Mouse (Mus musculus): Measurements from ENCODE around the gene Nrxn3. TPM values are rescaled to one million over a fixed set of nuclear protein-coding genes. Genes with fewer than 3 reads are reported as not detected.

The Nrxn3 gene
- polyA plus RNA-seq, 1 experiment from 2014 or later, result 3.5 TPM

- Histone ChIP-seq H3K4me3 (ENCODE audit: low read depth, low read length) (no peak overlapping the region), H3K27me3 (ENCODE audit: control insufficient read depth, insufficient read depth, low read length) (no peaks in the 10 kb centered on the region), H3K36me3 (replicated peaks; ENCODE audit: control insufficient read depth, insufficient read depth, low read depth, low read length) (no peaks in the 10 kb centered on the region), H3K4me1 (ENCODE audit: control insufficient read depth, insufficient read depth, low read length) (no peaks in the 10 kb centered on the region), H3K4me2 (ENCODE audit: low read depth, low read length) (no peak overlapping the region), H3K9ac (replicated peaks; ENCODE audit: low read length) (no peak overlapping the region), H3K27ac (replicated peaks; ENCODE audit: low read depth, low read length) (no peak overlapping the region), H3K9me3 (replicated peaks; ENCODE audit: control insufficient read depth, low read length) (no peaks in the 10 kb centered on the region)
- 87% methylated on average over 3 of the region's 3 CpGs for WGBS
- DNase-seq (ENCODE audit: low spot score) (no peak), ATAC-seq (replicated peaks; ENCODE audit: insufficient number of reproducible peaks, low FRiP score, low TSS enrichment, low read depth) (no peak)
Observed at GRCm38 (mm10) chr12:90144247-90144646, 1421.6 kb downstream of the Nrxn3 start.

- Histone ChIP-seq H3K9ac (replicated peaks; ENCODE audit: low read length) (no peak overlapping the region), H3K4me1 (ENCODE audit: control insufficient read depth, insufficient read depth, low read length) (no peaks in the 10 kb centered on the region), H3K27me3 (ENCODE audit: control insufficient read depth, insufficient read depth, low read length) (no peaks in the 10 kb centered on the region), H3K4me2 (ENCODE audit: low read depth, low read length) (no peak overlapping the region), H3K4me3 (ENCODE audit: low read depth, low read length) (no peak overlapping the region), H3K36me3 (replicated peaks; ENCODE audit: control insufficient read depth, insufficient read depth, low read depth, low read length) (no peaks in the 10 kb centered on the region), H3K27ac (replicated peaks; ENCODE audit: low read depth, low read length) (no peak overlapping the region), H3K9me3 (replicated peaks; ENCODE audit: control insufficient read depth, low read length) (no peaks in the 10 kb centered on the region)
- DNase-seq (ENCODE audit: low spot score) (no peak), ATAC-seq (replicated peaks; ENCODE audit: insufficient number of reproducible peaks, low FRiP score, low TSS enrichment, low read depth) (no peak)
- 85% methylated on average over 4 of the region's 4 CpGs for WGBS
Observed at GRCm38 (mm10) chr12:90158131-90158772, 1435.6 kb downstream of the Nrxn3 start.

- Histone ChIP-seq H3K36me3 (replicated peaks; ENCODE audit: control insufficient read depth, insufficient read depth, low read depth, low read length) (no peaks in the 10 kb centered on the region), H3K4me3 (ENCODE audit: low read depth, low read length) (no peak overlapping the region), H3K9me3 (replicated peaks; ENCODE audit: control insufficient read depth, low read length) (no peaks in the 10 kb centered on the region), H3K4me2 (ENCODE audit: low read depth, low read length) (no peak overlapping the region), H3K4me1 (ENCODE audit: control insufficient read depth, insufficient read depth, low read length) (no peaks in the 10 kb centered on the region), H3K27me3 (ENCODE audit: control insufficient read depth, insufficient read depth, low read length) (no peaks in the 10 kb centered on the region), H3K9ac (replicated peaks; ENCODE audit: low read length) (no peak overlapping the region), H3K27ac (replicated peaks; ENCODE audit: low read depth, low read length) (no peak overlapping the region)
- DNase-seq (ENCODE audit: low spot score), result no peak
- WGBS, result 94% methylated on average over 3 of the region's 3 CpGs
- no peak for ATAC-seq (replicated peaks; ENCODE audit: insufficient number of reproducible peaks, low FRiP score, low TSS enrichment, low read depth)
Observed at GRCm38 (mm10) chr12:90159911-90160310, 1437.2 kb downstream of the Nrxn3 start.

- WGBS, result 94% methylated on average over 2 of the region's 2 CpGs
- Histone ChIP-seq H3K9ac (replicated peaks; ENCODE audit: low read length) (no peak overlapping the region), H3K27ac (replicated peaks; ENCODE audit: low read depth, low read length) (no peak overlapping the region), H3K9me3 (replicated peaks; ENCODE audit: control insufficient read depth, low read length) (no peaks in the 10 kb centered on the region), H3K4me2 (ENCODE audit: low read depth, low read length) (no peak overlapping the region), H3K27me3 (ENCODE audit: control insufficient read depth, insufficient read depth, low read length) (no peaks in the 10 kb centered on the region), H3K36me3 (replicated peaks; ENCODE audit: control insufficient read depth, insufficient read depth, low read depth, low read length) (no peaks in the 10 kb centered on the region), H3K4me1 (ENCODE audit: control insufficient read depth, insufficient read depth, low read length) (no peaks in the 10 kb centered on the region), H3K4me3 (ENCODE audit: low read depth, low read length) (no peak overlapping the region)
- DNase-seq (ENCODE audit: low spot score) (no peak), ATAC-seq (replicated peaks; ENCODE audit: insufficient number of reproducible peaks, low FRiP score, low TSS enrichment, low read depth) (no peak)
Observed at GRCm38 (mm10) chr12:90166118-90166517, 1443.4 kb downstream of the Nrxn3 start.

GRCm38 (mm10) chr12:90181566-90181965 lies 1458.9 kb downstream of the Nrxn3 start:
- H3K9me3 ChIP-seq (replicated peaks; ENCODE audit: control insufficient read depth, low read length), result no peaks in the 10 kb centered on the region
- ATAC-seq (replicated peaks; ENCODE audit: insufficient number of reproducible peaks, low FRiP score, low TSS enrichment, low read depth) (no peak), DNase-seq (ENCODE audit: low spot score) (no peak)
- WGBS, result 90% methylated on average over 3 of the region's 3 CpGs
- no peak overlapping the region for H3K9ac ChIP-seq (replicated peaks; ENCODE audit: low read length)
- no peak overlapping the region for H3K4me3 ChIP-seq (ENCODE audit: low read depth, low read length)
- no peaks in the 10 kb centered on the region for H3K36me3 ChIP-seq (replicated peaks; ENCODE audit: control insufficient read depth, insufficient read depth, low read depth, low read length)
- H3K27ac ChIP-seq (replicated peaks; ENCODE audit: low read depth, low read length), result no peak overlapping the region
- no peaks in the 10 kb centered on the region for H3K4me1 ChIP-seq (ENCODE audit: control insufficient read depth, insufficient read depth, low read length)
- H3K4me2 ChIP-seq (ENCODE audit: low read depth, low read length), result no peak overlapping the region
- H3K27me3 ChIP-seq (ENCODE audit: control insufficient read depth, insufficient read depth, low read length), result no peaks in the 10 kb centered on the region

- H3K9me3 ChIP-seq (replicated peaks; ENCODE audit: control insufficient read depth, low read length), result no peaks in the 10 kb centered on the region
- WGBS, result 76% methylated on average over 2 of the region's 2 CpGs
- H3K27ac ChIP-seq (replicated peaks; ENCODE audit: low read depth, low read length), result no peak overlapping the region
- ATAC-seq (replicated peaks; ENCODE audit: insufficient number of reproducible peaks, low FRiP score, low TSS enrichment, low read depth) (no peak), DNase-seq (ENCODE audit: low spot score) (no peak)
- H3K27me3 ChIP-seq (ENCODE audit: control insufficient read depth, insufficient read depth, low read length), result no peaks in the 10 kb centered on the region
- no peak overlapping the region for H3K4me3 ChIP-seq (ENCODE audit: low read depth, low read length)
- no peaks in the 10 kb centered on the region for H3K36me3 ChIP-seq (replicated peaks; ENCODE audit: control insufficient read depth, insufficient read depth, low read depth, low read length)
- no peaks in the 10 kb centered on the region for H3K4me1 ChIP-seq (ENCODE audit: control insufficient read depth, insufficient read depth, low read length)
- H3K9ac ChIP-seq (replicated peaks; ENCODE audit: low read length), result no peak overlapping the region
- no peak overlapping the region for H3K4me2 ChIP-seq (ENCODE audit: low read depth, low read length)
Observed at GRCm38 (mm10) chr12:90183021-90183420, 1460.3 kb downstream of the Nrxn3 start.

GRCm38 (mm10) chr12:90196161-90196560 lies 1473.5 kb downstream of the Nrxn3 start:
- DNase-seq (ENCODE audit: low spot score), result peak; percentile 41

GRCm38 (mm10) chr12:90197994-90198393 lies 1475.3 kb downstream of the Nrxn3 start:
- no peaks in the 10 kb centered on the region for H3K36me3 ChIP-seq (replicated peaks; ENCODE audit: control insufficient read depth, insufficient read depth, low read depth, low read length)
- no peak overlapping the region for H3K4me2 ChIP-seq (ENCODE audit: low read depth, low read length)
- no peaks in the 10 kb centered on the region for H3K4me1 ChIP-seq (ENCODE audit: control insufficient read depth, insufficient read depth, low read length)
- DNase-seq (ENCODE audit: low spot score) (no peak), ATAC-seq (replicated peaks; ENCODE audit: insufficient number of reproducible peaks, low FRiP score, low TSS enrichment, low read depth) (no peak)
- no peaks in the 10 kb centered on the region for H3K9me3 ChIP-seq (replicated peaks; ENCODE audit: control insufficient read depth, low read length)
- H3K27me3 ChIP-seq (ENCODE audit: control insufficient read depth, insufficient read depth, low read length), result no peaks in the 10 kb centered on the region
- H3K27ac ChIP-seq (replicated peaks; ENCODE audit: low read depth, low read length), result no peak overlapping the region
- 91% methylated on average over 3 of the region's 3 CpGs for WGBS
- H3K9ac ChIP-seq (replicated peaks; ENCODE audit: low read length), result no peak overlapping the region
- no peak overlapping the region for H3K4me3 ChIP-seq (ENCODE audit: low read depth, low read length)

More at GRCm38 (mm10) chr12:90196161-90196560, 1473.5 kb downstream of the Nrxn3 start:
- no peak overlapping the region for H3K27ac ChIP-seq (replicated peaks; ENCODE audit: low read depth, low read length)
- H3K9me3 ChIP-seq (replicated peaks; ENCODE audit: control insufficient read depth, low read length), result no peaks in the 10 kb centered on the region
- H3K27me3 ChIP-seq (ENCODE audit: control insufficient read depth, insufficient read depth, low read length), result no peaks in the 10 kb centered on the region
- no peak for ATAC-seq (replicated peaks; ENCODE audit: insufficient number of reproducible peaks, low FRiP score, low TSS enrichment, low read depth)
- H3K36me3 ChIP-seq (replicated peaks; ENCODE audit: control insufficient read depth, insufficient read depth, low read depth, low read length), result no peaks in the 10 kb centered on the region
- H3K4me1 ChIP-seq (ENCODE audit: control insufficient read depth, insufficient read depth, low read length), result no peaks in the 10 kb centered on the region
- no peak overlapping the region for H3K4me3 ChIP-seq (ENCODE audit: low read depth, low read length)
- no peak overlapping the region for H3K9ac ChIP-seq (replicated peaks; ENCODE audit: low read length)
- H3K4me2 ChIP-seq (ENCODE audit: low read depth, low read length), result no peak overlapping the region
